Mouse (Mus musculus) forebrain, embryonic 13.5 days (tissue): Measurements from ENCODE around the gene Tbrg4. TPM values are rescaled to one million over a fixed set of nuclear protein-coding genes. Genes with fewer than 3 reads are reported as not detected.

ENCODE experiments used
- ATAC-seq: fragments of 200-750 bp; cut with Nextera tagmentation; 2 replicates; pipeline ENCODE4 v1.8.0; 2017
- H3K27ac ChIP-seq: fragments of 300-500 bp; sonication (generic); 2 replicates; pipeline ENCODE4 v1.5.1; 2015; ENCODE audit warnings: inconsistent platforms, mild to moderate bottlenecking, moderate library complexity
- H3K27me3 ChIP-seq: fragments of 300-500 bp; sonication (generic); 2 replicates; pipeline ENCODE4 v1.6.1; 2015; ENCODE audit warnings: mild to moderate bottlenecking, inconsistent platforms
- H3K36me3 ChIP-seq: fragments of 300-500 bp; sonication (generic); 2 replicates; pipeline ENCODE4 v1.6.1; 2015; ENCODE audit warnings: mild to moderate bottlenecking, inconsistent platforms; ENCODE audit not compliant: poor library complexity, severe bottlenecking
- H3K4me1 ChIP-seq: fragments of 300-500 bp; sonication (generic); 2 replicates; pipeline ENCODE4 v1.6.1; 2015; ENCODE audit warnings: inconsistent platforms
- H3K4me2 ChIP-seq: fragments of 300-500 bp; sonication (generic); 2 replicates; pipeline ENCODE4 v1.6.1; 2015; ENCODE audit warnings: inconsistent platforms, mild to moderate bottlenecking, moderate library complexity
- H3K4me3 ChIP-seq: fragments of 300-500 bp; sonication (generic); 2 replicates; pipeline ENCODE4 v1.5.1; 2015; ENCODE audit warnings: mild to moderate bottlenecking, inconsistent platforms
- H3K9ac ChIP-seq: fragments of 300-500 bp; sonication (generic); 2 replicates; pipeline ENCODE4 v1.6.1; 2015; ENCODE audit warnings: mild to moderate bottlenecking, inconsistent platforms
- H3K9me3 ChIP-seq: fragments of 300-500 bp; sonication (generic); replicated peaks from 2 replicates; pipeline ENCODE4 v1.6.1; 2016; ENCODE audit warnings: inconsistent platforms
- WGBS: fragments of 180-500 bp; shearing (Covaris S2); methylation state at CpG from one replicate; pipeline ENCODE4 v1.1.7; 2015; 5-methylcytosine and 5-hydroxymethylcytosine counted together
- polyA plus RNA-seq: library from polyadenylated mRNA; unstranded; fragments of >200 nt; fragmentation: Nextera tagmentation; extraction: Ambion mirVana; gene quantifications from 2 replicates; pipeline ENCODE4 v1.2.1, GENCODE M21; 2015

The Tbrg4 gene
- polyA plus RNA-seq, 1 experiment from 2014 or later, result 32.1 TPM

DNA sequence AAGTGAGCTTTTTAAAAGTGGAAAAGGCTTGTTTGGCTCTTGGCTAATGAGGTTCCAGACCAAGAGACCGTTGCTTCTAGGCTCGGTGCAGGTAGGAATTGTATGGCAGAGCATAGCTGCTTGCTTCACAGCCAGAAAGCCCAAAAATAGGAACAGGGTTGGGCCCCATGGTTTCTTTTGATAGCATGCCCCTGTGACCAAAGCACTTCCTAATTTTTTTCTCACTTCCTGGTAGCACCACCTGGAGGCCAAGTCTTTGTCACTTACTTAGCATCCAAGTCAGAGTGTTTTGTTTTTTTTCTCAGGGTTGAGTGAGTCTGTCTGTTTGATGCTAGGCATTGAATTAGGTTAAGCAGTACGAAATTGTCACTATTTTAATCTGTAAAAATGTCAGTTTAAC lies 39.2 kb downstream of the Tbrg4 start:
- Histone ChIP-seq H3K27me3 (no peaks in the 10 kb centered on the region), H3K4me1 (no peaks in the 10 kb centered on the region), H3K27ac (no peak overlapping the region), H3K9me3 (no peaks in the 10 kb centered on the region), H3K36me3 (peaks cover 64% of the 10 kb centered on the region), H3K4me2 (no peak overlapping the region), H3K4me3 (no peak overlapping the region), H3K9ac (no peak overlapping the region)
- WGBS, result 87% methylated on average over 3 of the region's 3 CpGs
- no peak for ATAC-seq

DNA sequence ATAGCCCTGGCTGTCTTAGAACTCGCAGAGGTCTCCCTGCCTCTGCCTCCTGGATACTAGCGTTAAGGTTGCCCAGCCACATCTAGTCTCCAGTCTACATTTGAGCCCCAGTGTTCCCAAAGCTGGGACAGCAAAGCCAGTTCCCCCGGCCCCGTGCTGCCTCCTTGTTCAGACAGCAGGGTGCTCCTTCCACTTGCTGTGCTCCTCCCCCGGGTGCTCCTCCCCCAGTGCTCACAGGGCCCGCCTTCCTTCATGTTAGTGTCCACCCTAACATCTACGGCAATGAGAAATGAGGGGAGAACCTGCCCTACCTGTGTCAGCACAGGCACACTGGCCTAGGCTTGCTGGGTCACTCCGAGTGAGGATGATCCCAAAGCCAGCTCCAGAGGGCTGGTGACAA lies 40.1 kb downstream of the Tbrg4 start:
- H3K4me1 ChIP-seq, result no peaks in the 10 kb centered on the region; the same call in 1 of the 2 replicates
- H3K27ac ChIP-seq, result no peak overlapping the region
- no peaks in the 10 kb centered on the region for H3K27me3 ChIP-seq
- WGBS, result 90% methylated on average over 8 of the region's 8 CpGs
- H3K9ac ChIP-seq, result no peak overlapping the region
- no peak overlapping the region for H3K4me2 ChIP-seq
- ATAC-seq, result no peak
- H3K4me3 ChIP-seq, result no peak overlapping the region
- no peaks in the 10 kb centered on the region for H3K9me3 ChIP-seq
- H3K36me3 ChIP-seq, result peaks cover 55% of the 10 kb centered on the region

DNA sequence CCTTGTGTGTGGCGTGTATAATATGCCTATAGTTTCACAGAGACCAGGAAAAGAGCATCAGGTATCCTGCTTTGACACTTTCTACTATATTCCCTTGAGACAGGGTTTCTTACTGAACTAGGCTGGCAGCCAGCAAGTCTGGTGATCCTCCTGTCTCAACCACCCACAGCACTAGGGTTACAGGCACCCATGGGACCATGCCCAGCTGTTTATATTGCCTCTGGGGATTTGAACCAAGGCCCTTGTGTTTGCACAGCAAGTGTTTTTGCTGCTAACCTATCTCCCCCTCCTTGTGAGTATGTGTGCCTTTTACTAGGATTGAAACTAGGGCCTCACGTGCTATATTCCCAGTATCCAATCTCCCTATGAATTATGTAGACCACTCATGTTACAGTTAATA lies 44.3 kb downstream of the Tbrg4 start:
- H3K27me3 ChIP-seq, result no peaks in the 10 kb centered on the region
- no peaks in the 10 kb centered on the region for H3K9me3 ChIP-seq
- no peak overlapping the region for H3K4me3 ChIP-seq
- WGBS, result 90% methylated on average over 2 of the region's 2 CpGs
- no peak overlapping the region for H3K9ac ChIP-seq
- H3K4me1 ChIP-seq, result peaks cover 7% of the 10 kb centered on the region; the same call in 1 of the 2 replicates
- H3K4me2 ChIP-seq, result no peak overlapping the region
- no peak for ATAC-seq
- H3K36me3 ChIP-seq, result peaks cover 29% of the 10 kb centered on the region
- no peak overlapping the region for H3K27ac ChIP-seq

DNA sequence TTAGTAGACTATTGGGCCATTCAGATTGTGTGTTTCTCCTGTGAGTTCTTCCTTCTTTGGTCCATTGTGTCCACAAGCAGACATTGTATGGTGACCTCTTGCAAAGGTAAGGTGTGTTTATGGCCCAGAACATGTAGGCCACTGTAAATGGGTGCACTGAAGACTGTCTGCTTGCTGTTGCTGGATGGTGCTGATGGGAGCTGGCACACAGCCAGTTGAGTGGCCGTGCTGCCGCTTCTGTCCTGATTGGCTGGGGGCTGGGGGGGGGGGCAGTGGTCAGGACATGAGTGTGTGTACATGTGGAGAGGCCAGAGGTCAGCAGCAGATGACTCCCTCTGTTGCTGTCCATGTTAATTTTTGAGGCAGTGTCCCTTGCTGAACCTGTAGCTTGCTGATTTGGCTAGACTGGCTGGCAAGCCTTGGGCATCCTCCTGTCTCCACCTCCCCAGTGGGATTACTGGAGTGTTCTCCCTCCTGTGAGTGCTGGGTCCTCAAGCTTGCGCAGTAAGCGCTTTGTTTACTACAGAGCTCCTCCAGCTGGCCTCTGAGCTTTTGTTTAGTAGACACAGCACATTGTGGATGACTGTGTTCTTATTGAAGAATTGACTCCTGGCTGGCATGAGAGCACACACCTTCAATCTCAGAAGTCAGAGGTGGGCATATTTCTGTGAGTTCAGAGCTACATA lies 45.7 kb downstream of the Tbrg4 start:
- Histone ChIP-seq H3K27me3 (no peaks in the 10 kb centered on the region), H3K36me3 (peaks cover 23% of the 10 kb centered on the region), H3K27ac (no peak overlapping the region), H3K9me3 (no peaks in the 10 kb centered on the region), H3K4me3 (no peak overlapping the region), H3K9ac (no peak overlapping the region), H3K4me1 (peaks cover 7% of the 10 kb centered on the region; the same call in 1 of the 2 replicates), H3K4me2 (no peak overlapping the region)
- no peak; the same call in 1 of the 2 replicates for ATAC-seq
- WGBS, result 58% methylated on average over 4 of the region's 4 CpGs

DNA sequence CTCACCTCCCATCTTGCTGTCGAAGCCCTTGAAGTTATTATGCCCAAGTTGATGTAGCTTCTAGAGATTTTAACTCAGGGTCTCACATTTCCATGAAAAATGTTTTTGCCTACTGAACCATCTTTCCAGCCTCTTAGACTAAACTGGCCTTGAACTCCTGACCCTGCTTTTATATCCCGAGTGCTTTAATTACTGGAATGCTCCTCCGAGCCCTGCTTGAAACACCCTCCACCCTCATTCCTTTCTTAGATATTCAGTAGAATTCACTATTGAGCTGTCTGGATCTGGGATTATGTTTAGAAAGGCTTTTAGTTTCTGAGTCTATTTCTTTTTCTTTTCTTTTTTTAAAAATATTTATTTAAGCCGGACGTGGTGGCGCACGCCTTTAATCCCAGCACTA lies 46.5 kb downstream of the Tbrg4 start:
- Histone ChIP-seq H3K9ac (no peak overlapping the region), H3K36me3 (peaks cover 18% of the 10 kb centered on the region), H3K27me3 (no peaks in the 10 kb centered on the region), H3K4me2 (no peak overlapping the region), H3K4me1 (peaks cover 7% of the 10 kb centered on the region; the same call in 1 of the 2 replicates), H3K9me3 (no peaks in the 10 kb centered on the region), H3K27ac (no peak overlapping the region), H3K4me3 (no peak overlapping the region)
- 89% methylated on average over 7 of the region's 7 CpGs for WGBS
- ATAC-seq, result no peak

DNA sequence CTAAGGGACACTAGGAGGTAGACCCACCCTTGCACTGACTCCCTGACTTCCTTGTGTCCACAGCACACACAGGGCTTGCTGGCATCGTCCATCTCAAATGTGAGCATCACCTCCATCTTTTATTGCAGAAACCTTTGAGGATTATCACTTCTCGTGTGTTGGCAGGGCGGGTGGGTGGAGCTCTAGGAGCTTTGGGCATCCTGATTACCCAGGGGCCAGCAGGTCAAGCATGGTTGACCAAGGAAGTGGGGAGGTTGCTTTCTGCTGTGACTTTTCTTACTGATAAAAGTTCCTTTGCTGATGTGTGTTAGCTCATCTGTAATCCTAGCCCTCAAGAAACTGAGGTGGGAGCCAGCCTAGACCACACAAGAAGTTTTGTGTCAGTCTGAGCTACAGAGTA lies 49.7 kb downstream of the Tbrg4 start:
- Histone ChIP-seq H3K27ac (no peak overlapping the region), H3K4me1 (peaks cover 7% of the 10 kb centered on the region; the same call in 1 of the 2 replicates), H3K4me3 (no peak overlapping the region), H3K36me3 (peaks cover 33% of the 10 kb centered on the region), H3K9me3 (no peaks in the 10 kb centered on the region), H3K4me2 (no peak overlapping the region), H3K27me3 (no peaks in the 10 kb centered on the region), H3K9ac (no peak overlapping the region)
- 88% methylated on average over 3 of the region's 3 CpGs for WGBS
- no peak for ATAC-seq

DNA sequence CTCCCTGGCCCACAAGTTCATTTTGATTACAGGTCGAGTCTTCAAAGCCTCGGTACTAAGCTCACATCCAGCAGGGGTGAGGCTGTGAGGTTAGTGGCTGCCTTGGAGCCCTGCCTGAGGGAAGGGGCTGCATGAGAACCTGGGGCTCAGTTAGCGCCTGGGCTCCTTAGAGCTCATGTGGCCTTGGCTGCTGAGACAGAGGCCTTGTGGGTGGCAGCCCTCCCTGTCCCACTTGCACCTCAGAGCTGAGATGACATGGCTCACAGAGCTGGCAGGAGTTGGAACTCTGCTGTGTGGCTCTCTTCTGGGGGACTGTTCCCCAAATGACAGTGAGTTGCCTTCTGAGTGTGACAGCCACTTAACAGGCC lies 56.5 kb downstream of the Tbrg4 start:
- ATAC-seq, result 0 out of 2 replicates have a peak, but pooled peaks have one; percentile 19
- H3K9me3 ChIP-seq, result no peaks in the 10 kb centered on the region
- no peak overlapping the region for H3K4me3 ChIP-seq
- 29% methylated on average over 3 of the region's 3 CpGs for WGBS
- H3K27ac ChIP-seq, result peak overlapping the region; percentile 65
- H3K27me3 ChIP-seq, result no peaks in the 10 kb centered on the region
- peaks cover 18% of the 10 kb centered on the region for H3K4me1 ChIP-seq
- H3K9ac ChIP-seq, result no peak overlapping the region; the same call in 1 of the 2 replicates
- peaks cover 36% of the 10 kb centered on the region for H3K36me3 ChIP-seq
- H3K4me2 ChIP-seq, result no peak overlapping the region

DNA sequence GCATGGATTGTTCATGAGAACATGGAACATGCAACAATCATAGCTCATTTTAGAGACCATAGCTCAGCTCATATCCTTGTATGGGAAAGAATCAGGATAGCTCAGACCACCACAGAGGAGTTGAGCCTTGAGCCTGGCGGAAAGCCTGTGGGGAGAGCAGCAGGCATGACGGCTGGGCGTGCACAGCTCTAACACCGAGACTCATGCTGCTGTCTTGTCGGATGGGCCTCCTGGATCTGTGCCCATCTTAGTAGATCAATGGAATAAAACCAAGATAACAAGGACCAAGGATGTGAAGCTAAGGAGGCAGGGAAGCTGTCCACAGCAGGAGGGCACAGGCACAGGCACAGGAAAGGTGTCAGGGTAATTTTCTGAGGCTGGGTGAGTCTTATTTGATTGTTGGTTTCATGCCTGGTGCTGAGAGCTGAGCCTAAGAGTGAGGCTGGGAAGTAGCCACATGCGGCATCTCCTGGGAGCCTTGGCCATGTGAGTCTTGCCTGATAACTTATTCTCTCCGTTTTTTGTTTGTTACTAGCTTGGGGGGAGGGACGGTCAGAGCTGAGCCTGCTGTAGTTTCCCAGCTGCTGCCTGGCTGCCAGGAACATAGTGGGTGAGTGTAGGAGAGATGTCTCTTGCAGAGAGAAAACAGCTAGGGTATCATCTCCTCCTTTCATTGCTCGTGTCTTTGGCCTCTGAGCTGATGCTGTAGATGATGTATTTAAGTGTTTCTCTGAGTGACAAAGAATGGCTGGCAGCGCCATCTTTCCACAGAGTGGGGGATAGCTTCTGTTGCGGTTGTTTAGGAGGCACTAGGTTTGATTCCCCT lies 57.1 kb downstream of the Tbrg4 start:
- 56% methylated on average over 11 of the region's 11 CpGs for WGBS
- Histone ChIP-seq H3K27ac (peak overlapping the region; percentile 65), H3K36me3 (peaks cover 35% of the 10 kb centered on the region), H3K4me3 (no peak overlapping the region), H3K9ac (peak overlapping the region; percentile 6; the same call in 1 of the 2 replicates), H3K27me3 (no peaks in the 10 kb centered on the region), H3K4me1 (peaks cover 18% of the 10 kb centered on the region), H3K9me3 (no peaks in the 10 kb centered on the region), H3K4me2 (no peak overlapping the region; the same call in 1 of the 2 replicates)
- peak; percentile 63; the same call in 1 of the 2 replicates for ATAC-seq

DNA sequence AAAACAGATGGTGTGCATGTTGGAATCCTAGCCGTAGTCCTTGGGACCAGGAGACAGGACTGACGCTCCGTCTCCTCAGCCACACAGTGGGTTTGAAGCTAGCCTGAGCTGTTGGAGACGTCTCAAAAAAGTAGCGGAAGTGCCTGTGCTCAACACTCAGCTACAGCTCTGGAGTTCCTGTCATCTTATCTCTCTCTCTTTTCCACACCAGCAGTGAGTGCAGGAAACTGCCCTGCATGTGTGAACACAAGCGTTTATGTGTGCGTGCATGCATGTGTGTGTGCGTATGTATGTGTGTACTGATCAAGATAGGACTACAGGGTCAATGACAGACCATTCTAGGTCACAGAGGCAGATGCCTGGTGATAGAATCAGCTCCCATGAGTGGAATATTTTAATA lies 57.9 kb downstream of the Tbrg4 start:
- Histone ChIP-seq H3K4me3 (no peak overlapping the region), H3K27ac (0 out of 2 replicates have a peak overlapping the region, but pooled peaks have one; percentile 65), H3K36me3 (peaks cover 37% of the 10 kb centered on the region), H3K4me2 (no peak overlapping the region), H3K9me3 (no peaks in the 10 kb centered on the region), H3K27me3 (no peaks in the 10 kb centered on the region), H3K4me1 (peaks cover 18% of the 10 kb centered on the region), H3K9ac (no peak overlapping the region)
- WGBS, result 88% methylated on average over 8 of the region's 8 CpGs
- no peak for ATAC-seq

DNA sequence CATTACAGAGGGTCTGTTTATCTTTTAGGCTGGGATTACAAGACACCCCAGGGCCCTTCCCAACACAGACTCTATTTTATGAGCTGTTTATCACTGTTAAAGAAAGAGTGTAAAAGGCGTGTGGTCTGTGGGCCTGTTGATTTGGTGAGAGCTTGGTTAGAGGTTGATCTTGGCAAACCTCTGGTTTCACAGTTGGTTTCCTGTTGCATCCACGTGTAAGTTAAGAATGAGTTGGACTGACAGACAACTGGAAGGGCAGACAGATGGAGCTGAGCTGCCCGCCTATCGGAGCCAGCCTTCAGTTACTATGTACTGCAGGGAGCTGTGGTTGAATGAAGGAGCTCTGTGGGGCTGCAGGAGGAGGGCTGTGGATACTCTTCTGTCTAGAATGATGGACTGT lies 59.4 kb downstream of the Tbrg4 start:
- no peak for ATAC-seq
- no peak overlapping the region for H3K9ac ChIP-seq
- peaks cover 18% of the 10 kb centered on the region for H3K4me1 ChIP-seq
- no peaks in the 10 kb centered on the region for H3K9me3 ChIP-seq
- no peak overlapping the region for H3K4me2 ChIP-seq
- H3K36me3 ChIP-seq, result peaks cover 28% of the 10 kb centered on the region
- H3K27me3 ChIP-seq, result no peaks in the 10 kb centered on the region
- WGBS, result 89% methylated on average over 4 of the region's 4 CpGs
- H3K27ac ChIP-seq, result no peak overlapping the region
- no peak overlapping the region for H3K4me3 ChIP-seq
